Mouse (Mus musculus): ENCODE results near the gene Hba-a2.
A peak's percentile ranks its signal among the peaks of the same experiment; 100 is the strongest.
"Not testable (repeated sequence)": the region's sequence is repeated elsewhere in the genome, so short reads cannot be mapped to it uniquely, and the experiment has no call there.

Hba-a2 gene

DNA sequence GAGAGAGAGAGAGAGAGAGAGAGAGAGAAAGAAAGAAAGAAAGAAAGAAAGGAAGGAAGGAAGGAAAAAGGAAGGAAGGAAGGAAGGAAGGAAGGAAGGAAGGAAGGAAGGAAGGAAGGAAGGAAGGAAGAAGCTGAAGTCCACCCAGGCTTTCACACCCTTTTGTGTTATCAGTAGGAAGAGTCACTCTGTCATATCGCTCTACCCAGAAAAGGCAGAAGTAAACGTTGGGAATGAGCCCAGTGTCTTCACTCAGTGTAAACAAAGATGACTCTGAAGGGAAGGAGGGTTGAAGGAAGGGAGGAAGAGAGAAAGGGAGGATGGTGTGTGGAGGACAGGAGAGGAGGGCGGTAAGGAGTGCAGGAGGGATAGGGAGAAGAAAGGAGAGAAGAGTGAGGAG, 2.8 kb upstream of the Hba-a2 start:
- not testable (repeated sequence) for DNase-seq (ENCODE audit: low read depth, low spot score); H3K36me3 ChIP-seq (ENCODE audit: control insufficient read depth, insufficient read depth, low read length, poor library complexity, severe bottlenecking); H3K27me3 ChIP-seq (ENCODE audit: control insufficient read depth, insufficient read depth, low read length, poor library complexity, severe bottlenecking)

DNA sequence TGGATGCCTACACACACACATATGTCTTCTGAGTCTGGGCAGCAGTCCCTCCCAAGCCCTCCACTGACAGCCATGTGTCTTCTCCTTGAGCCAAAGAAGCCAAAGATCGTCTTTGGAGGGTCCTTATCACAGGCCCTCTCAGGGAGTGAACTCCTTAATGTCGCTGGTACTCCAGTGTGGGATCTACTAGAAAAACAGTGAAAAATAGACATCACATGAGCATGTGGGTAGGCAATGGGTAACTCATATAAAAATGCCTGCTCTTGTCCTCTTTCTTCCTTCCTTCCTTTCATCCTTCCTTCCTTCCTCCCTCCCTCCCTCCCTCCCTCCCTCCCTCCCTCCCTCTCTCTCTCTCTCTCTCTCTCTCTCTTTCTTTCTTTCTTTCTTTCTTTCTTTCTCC, 1.1 kb downstream of the Hba-a2 start:
- DNase-seq (ENCODE audit: low read depth, low spot score); H3K27me3 ChIP-seq (ENCODE audit: control insufficient read depth, insufficient read depth, low read length, poor library complexity, severe bottlenecking): not testable (repeated sequence)

DNA sequence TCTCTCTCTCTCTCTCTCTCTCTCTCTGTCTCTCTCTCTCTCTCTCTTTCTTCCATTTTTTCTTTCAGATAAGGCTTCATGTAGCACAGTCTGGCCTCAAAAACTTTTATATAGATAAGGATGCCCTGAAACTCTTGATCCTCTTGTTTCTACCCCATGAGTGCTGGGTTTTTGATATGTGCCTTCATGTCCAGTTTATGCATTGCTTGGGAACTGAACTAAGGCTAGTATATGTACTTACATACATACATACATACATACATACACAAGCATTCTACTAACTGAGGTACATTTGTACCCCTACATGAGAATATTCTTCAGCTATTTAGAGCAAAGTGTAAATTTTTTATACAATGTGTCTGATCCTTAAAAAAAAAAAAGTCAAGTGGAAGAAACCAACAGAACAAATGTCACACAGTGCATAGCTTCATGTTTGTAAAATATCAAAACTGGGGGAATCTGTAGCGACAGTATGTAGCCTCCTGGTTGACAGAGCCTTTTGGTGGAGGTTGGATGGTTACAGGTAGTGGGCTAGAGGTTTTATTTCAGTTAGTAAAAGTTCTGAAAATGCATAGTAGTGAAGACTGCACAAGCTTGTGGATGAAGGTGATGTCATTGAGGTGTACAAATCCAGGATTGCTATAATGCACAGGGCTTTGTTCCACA, 1.7 kb downstream of the Hba-a2 start:
- no peak for DNase-seq (ENCODE audit: low read depth, low spot score)
- no peaks in the 10 kb centered on the region for H3K27me3 ChIP-seq (ENCODE audit: control insufficient read depth, insufficient read depth, low read length, poor library complexity, severe bottlenecking)
- no peaks in the 10 kb centered on the region for H3K36me3 ChIP-seq (ENCODE audit: control insufficient read depth, insufficient read depth, low read length, poor library complexity, severe bottlenecking)

More for the DNA sequence above, 1.1 kb downstream of the Hba-a2 start:
- not testable (repeated sequence) for H3K36me3 ChIP-seq (ENCODE audit: control insufficient read depth, insufficient read depth, low read length, poor library complexity, severe bottlenecking)

DNA sequence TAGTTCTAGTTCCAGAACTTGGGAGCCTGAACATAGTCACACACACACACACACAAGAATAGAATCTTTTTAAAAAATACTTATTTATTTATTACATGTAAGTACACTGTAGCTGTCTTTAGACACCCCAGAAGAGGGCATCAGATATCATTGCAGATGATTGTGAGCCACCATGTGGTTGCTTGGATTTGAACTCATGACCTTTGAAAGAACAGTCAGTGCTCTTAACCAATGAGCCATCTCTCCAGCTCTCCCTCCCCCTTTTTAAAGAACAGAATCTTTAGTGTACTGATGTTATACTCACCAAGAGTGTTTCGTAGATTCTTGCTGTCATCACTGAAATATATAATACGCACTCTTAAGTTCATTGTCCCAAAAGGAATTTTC, 2.2 kb downstream of the Hba-a2 start:
- Histone ChIP-seq H3K27me3 (ENCODE audit: control insufficient read depth, insufficient read depth, low read length, poor library complexity, severe bottlenecking) (no peaks in the 10 kb centered on the region), H3K36me3 (ENCODE audit: control insufficient read depth, insufficient read depth, low read length, poor library complexity, severe bottlenecking) (no peaks in the 10 kb centered on the region)
- DNase-seq (ENCODE audit: low read depth, low spot score): no peak

DNA sequence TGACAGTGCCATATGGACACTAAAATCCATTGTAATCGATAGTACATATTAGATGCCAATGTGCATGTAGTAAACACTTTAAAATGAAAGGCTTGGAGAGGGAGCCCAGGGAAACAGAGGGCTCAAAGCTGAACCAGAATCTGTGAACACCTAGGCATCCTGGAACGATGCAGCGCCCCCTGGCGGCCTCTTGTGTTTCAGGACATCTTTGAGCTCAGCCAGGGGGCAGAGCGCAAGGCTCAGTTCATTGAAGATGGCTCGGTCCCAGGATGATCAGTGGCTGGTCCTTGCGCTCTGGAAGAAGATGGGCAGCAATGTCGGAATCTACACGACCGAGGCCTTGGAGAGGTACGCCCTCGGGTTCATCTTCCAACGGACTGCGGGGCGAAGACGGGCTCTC, 3.6 kb downstream of the Hba-a2 start, which contains the start of gene Hbq1a:
Hbq1a (plus strand) TSS at position 205 of the 400 bp plus-strand sequence.
- H3K36me3 ChIP-seq (ENCODE audit: control insufficient read depth, insufficient read depth, low read length, poor library complexity, severe bottlenecking); H3K27me3 ChIP-seq (ENCODE audit: control insufficient read depth, insufficient read depth, low read length, poor library complexity, severe bottlenecking): not testable (repeated sequence)
- DNase-seq (ENCODE audit: low read depth, low spot score): peak; percentile 43

DNA sequence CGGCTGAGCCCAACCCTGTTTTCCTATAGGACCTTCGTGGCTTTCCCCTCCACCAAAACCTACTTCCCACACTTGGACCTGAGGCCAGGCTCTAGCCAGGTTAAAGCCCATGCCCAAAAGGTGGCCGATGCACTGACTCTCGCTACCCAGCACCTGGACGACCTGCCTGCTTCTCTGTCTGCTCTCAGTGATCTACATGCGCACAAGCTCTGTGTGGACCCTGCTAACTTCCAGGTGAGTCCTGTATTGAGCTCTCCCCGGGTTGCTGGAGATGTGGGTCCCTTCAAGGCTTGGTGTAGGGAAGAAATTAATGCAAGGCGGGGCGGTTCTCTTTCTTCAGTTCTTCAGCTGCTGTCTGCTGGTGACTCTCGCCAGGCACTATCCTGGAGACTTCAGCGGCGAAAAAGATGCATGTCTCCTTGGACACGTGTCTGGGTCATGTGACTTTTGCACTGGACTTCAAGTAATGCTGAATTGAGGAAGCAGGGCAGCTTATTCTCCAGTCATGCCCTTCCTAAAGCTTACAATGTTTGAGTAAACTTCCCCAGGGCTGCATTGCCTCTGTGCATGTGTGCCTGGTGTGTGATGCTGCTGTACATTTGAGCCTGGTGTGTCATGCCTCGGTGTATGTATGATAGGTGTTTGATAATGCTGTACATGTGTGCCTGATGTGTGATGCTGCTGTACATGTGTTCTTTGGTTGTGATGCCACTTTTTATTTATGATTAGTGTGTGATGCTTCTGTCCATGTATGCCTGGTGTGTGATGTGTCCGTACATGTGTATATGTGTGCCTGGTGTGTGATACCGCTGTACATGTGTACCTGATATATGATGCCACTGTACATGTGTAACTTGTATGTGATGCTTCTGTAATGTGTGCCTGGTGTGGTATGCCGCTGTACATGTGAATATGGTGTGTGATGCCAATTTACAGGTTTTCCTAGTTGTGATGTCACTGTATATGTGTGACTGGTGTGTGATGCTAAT, 4.3 kb downstream of the Hba-a2 start:
- Histone ChIP-seq H3K27me3 (ENCODE audit: control insufficient read depth, insufficient read depth, low read length, poor library complexity, severe bottlenecking) (no peaks in the 10 kb centered on the region), H3K36me3 (ENCODE audit: control insufficient read depth, insufficient read depth, low read length, poor library complexity, severe bottlenecking) (no peaks in the 10 kb centered on the region)
- DNase-seq (ENCODE audit: low read depth, low spot score): no peak

DNA sequence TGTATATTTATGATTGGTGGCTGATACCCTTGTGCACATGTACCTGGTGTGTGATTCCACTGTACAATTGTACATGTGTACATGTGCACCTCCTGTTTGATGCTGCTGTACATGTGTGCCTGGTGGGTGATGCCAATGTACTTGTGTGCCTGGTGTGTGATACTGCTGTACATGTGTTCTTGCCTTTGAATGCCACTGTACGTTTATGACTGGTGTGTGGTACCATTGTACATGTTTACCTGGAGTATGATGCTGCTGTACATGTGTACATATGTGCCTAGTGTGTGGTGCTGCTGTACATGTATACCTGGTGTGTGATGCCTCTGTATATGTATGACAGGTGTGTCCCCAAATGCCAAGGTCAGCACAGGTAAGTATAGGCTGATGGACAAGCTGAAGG, 5.2 kb downstream of the Hba-a2 start:
- no peaks in the 10 kb centered on the region for H3K27me3 ChIP-seq (ENCODE audit: control insufficient read depth, insufficient read depth, low read length, poor library complexity, severe bottlenecking)
- no peaks in the 10 kb centered on the region for H3K36me3 ChIP-seq (ENCODE audit: control insufficient read depth, insufficient read depth, low read length, poor library complexity, severe bottlenecking)
- DNase-seq (ENCODE audit: low read depth, low spot score): no peak

DNA sequence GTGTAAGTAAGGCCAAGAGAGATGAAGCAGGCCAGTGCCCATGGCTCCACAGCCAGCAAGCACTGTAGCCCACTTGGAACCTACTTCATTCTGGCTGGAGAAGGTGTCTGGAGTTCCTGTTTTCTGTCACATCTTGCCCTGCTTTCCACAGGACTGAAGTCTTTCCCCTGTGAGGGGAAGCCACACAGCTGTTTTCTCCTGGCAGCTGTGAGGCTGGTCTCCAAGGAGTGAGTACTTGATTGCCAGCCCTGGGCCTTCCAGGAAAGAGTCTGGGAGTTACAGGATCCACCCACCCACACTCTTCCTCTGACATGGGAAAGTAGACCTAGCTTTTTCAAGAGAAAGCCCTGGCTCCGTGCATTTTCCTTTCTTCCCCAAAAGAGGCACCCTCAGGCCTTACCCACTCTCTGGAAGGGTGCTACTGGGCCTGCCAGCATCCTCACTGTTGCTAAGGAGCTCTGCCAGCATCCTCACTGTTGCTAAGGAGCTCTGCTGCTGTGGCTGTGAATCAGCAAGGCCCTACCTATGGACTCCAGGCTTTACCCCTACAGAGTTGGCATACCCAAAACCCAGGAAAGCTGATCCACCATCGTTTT, 6.6 kb downstream of the Hba-a2 start:
- H3K27me3 ChIP-seq (ENCODE audit: control insufficient read depth, insufficient read depth, low read length, poor library complexity, severe bottlenecking): no peaks in the 10 kb centered on the region
- no peaks in the 10 kb centered on the region for H3K36me3 ChIP-seq (ENCODE audit: control insufficient read depth, insufficient read depth, low read length, poor library complexity, severe bottlenecking)
- no peak for DNase-seq (ENCODE audit: low read depth, low spot score)

DNA sequence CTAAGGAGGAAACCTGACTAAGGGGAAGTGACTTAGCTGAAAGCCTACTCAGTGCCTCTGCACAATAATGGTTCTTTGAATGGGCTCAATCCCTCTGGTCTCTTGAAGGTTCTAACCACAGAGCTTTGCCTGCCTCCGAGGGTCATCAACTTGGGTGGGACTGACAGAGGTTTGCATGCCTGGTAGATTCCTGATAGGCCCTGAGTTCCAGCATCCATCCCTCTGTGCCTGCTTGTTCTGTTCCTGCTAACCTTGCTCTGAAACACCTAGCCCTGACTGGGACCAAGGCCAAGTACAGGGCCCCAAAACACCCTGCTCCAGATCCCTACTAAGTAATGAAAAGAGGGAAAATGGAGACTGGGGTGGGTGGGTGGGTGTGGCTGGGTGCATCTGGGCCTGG, 7.2 kb downstream of the Hba-a2 start:
- no peaks in the 10 kb centered on the region for H3K27me3 ChIP-seq (ENCODE audit: control insufficient read depth, insufficient read depth, low read length, poor library complexity, severe bottlenecking)
- DNase-seq (ENCODE audit: low read depth, low spot score): no peak
- no peaks in the 10 kb centered on the region for H3K36me3 ChIP-seq (ENCODE audit: control insufficient read depth, insufficient read depth, low read length, poor library complexity, severe bottlenecking)

DNA sequence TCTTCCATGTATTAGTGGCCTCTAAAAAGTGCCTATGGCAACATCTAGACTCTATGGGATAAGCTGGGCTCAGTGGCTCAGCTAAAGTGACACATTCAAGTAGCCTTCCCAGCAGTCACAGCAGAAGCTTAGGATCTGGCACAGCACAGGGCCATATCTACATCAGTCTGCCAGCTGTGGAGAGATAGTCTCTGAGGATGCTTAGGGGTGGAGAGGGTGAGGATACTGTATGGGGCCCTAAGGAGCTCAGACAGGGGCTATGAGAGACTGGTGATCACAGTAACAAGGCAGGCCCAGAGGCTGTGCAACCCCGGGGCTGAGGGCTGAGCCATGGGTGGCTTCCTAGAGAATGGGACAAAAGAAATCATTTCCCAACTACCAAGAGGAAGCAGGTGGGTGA, 10.7 kb downstream of the Hba-a2 start:
- Histone ChIP-seq H3K36me3 (ENCODE audit: control insufficient read depth, insufficient read depth, low read length, poor library complexity, severe bottlenecking) (no peaks in the 10 kb centered on the region), H3K27me3 (ENCODE audit: control insufficient read depth, insufficient read depth, low read length, poor library complexity, severe bottlenecking) (no peaks in the 10 kb centered on the region)
- DNase-seq (ENCODE audit: low read depth, low spot score): no peak

DNA sequence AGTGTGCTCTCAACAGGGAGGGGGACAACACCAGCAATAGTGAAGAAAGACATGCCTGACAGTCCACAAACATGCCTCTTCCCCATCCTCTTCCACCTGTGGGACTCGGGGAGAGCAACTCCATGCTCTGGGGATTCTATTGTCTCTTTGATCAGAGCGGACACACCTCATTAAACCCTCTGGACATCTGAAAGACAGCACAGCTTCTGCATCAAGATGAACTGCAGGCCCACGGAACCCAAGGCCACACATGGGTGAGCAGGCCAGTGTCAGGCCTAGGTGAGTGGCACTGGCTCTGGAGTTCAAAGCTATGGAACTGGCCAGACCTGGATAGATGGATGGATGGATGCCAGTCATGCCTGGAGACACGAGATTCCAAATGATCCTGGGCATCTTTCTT, 13.2 kb downstream of the Hba-a2 start:
- DNase-seq (ENCODE audit: low read depth, low spot score): no peak
- Histone ChIP-seq H3K36me3 (ENCODE audit: control insufficient read depth, insufficient read depth, low read length, poor library complexity, severe bottlenecking) (no peaks in the 10 kb centered on the region), H3K27me3 (ENCODE audit: control insufficient read depth, insufficient read depth, low read length, poor library complexity, severe bottlenecking) (no peaks in the 10 kb centered on the region)

DNA sequence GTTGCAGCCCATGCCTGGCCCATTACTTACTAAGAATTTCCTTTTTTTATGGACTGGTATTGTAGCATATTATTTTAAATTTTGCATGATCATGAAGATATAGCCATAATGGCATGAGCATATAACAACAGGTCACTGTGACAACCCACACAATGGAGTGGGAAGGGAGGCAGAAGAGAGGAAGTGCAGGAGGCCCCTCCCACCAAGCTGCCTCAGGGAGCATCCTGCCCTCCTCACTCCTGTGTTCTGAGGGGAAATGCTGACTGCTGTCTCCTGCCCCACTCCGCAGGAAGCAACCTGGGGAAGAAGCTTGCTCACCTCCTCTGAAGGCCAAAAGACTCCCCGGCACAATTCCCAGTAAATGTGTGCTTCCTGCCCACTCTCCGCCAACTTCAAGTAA, 13.6 kb downstream of the Hba-a2 start:
- no peak for DNase-seq (ENCODE audit: low read depth, low spot score)
- H3K27me3 ChIP-seq (ENCODE audit: control insufficient read depth, insufficient read depth, low read length, poor library complexity, severe bottlenecking): no peaks in the 10 kb centered on the region
- H3K36me3 ChIP-seq (ENCODE audit: control insufficient read depth, insufficient read depth, low read length, poor library complexity, severe bottlenecking): no peaks in the 10 kb centered on the region

DNA sequence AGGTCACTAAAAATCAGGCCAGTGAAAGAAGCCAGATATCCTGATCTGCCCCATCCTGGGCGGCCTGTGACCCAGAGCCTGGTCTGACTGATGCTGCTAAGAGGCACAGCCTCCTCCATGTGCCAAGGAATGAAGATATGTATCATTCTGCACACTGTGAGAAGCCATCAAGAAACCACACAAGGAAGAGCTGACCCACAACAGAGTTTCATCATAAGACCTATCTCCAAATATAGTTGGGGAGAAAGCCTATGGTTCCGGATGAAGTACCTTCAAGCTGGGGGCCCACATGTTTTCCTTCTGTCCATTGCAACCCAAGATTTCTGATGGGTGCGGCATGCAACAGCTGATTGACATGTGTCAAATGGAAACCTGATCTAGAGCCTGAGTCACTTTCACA, 19.7 kb downstream of the Hba-a2 start:
- no peaks in the 10 kb centered on the region for H3K27me3 ChIP-seq (ENCODE audit: control insufficient read depth, insufficient read depth, low read length, poor library complexity, severe bottlenecking)
- no peaks in the 10 kb centered on the region for H3K36me3 ChIP-seq (ENCODE audit: control insufficient read depth, insufficient read depth, low read length, poor library complexity, severe bottlenecking)
- no peak for DNase-seq (ENCODE audit: low read depth, low spot score)

DNA sequence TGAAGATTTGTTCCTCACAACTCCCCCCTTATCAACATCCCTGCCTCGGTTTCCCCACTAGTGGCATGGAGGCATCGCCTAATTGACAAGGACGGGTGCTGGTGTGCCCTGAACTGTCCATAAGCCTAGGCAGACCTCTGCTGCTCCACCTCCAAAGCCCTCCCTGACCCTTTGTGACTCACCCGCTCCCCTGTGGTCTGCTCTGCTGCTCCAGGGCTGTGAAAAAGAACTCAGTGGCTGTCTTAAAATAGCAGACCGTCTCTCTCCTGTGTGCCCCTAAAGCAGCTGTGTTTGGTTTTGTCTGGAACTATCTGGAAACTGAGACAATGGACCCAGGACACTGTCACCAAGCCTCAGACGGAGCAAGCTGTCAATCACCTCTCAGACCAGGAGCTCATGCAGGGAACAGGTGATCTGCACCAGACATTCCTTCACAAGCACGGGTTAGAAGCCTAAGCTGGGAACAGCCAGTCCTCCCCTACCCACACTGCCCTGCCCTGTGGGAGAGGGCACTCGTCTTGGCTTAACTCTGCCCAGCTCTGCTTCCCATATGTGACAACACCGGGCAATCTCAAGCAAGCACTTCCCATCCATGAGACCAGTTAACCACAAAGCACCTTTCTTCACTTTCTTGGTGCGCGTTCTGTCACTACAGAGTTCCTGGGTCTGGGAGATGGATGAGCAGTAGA, 24.4 kb downstream of the Hba-a2 start:
- Histone ChIP-seq H3K36me3 (ENCODE audit: control insufficient read depth, insufficient read depth, low read length, poor library complexity, severe bottlenecking) (no peaks in the 10 kb centered on the region), H3K27me3 (ENCODE audit: control insufficient read depth, insufficient read depth, low read length, poor library complexity, severe bottlenecking) (no peaks in the 10 kb centered on the region)
- DNase-seq (ENCODE audit: low read depth, low spot score): no peak

DNA sequence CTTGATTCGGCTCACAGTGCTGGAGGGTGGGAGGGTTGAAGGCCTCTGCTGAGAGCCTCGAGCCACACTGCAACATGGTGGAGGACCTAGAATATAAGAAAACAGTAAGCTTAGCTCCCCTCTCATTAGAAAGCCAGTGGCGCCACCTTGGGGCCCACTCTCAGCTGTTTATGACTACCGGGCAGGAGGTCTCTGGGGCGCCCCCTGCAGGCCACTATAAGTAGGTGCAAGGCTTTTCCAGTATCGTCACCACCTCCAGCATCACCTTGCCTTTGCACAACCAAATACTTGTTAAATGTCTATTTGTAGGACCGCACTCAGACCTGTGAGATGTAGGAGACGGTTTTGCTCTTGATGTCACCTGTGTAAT, 24.9 kb downstream of the Hba-a2 start:
- DNase-seq (ENCODE audit: low read depth, low spot score): peak; percentile 63
- Histone ChIP-seq H3K36me3 (ENCODE audit: control insufficient read depth, insufficient read depth, low read length, poor library complexity, severe bottlenecking) (no peaks in the 10 kb centered on the region), H3K27me3 (ENCODE audit: control insufficient read depth, insufficient read depth, low read length, poor library complexity, severe bottlenecking) (no peaks in the 10 kb centered on the region)
